Mouse (Mus musculus) limb, embryonic 12.5 days (tissue): ENCODE measurements around the gene Vac14. TPM values are rescaled to one million over a fixed set of nuclear protein-coding genes. Genes with fewer than 3 reads are reported as not detected.
A peak's percentile ranks its signal among the peaks of the same experiment; 100 is the strongest.

ENCODE experiments used
- ATAC-seq: fragments of 200-750 bp; cut with Nextera tagmentation; 2 replicates; pipeline ENCODE4 v1.8.0; 2017; ENCODE audit warnings: low read depth, moderate TSS enrichment; ENCODE audit not compliant: insufficient number of reproducible peaks, insufficient read depth, low FRiP score, low TSS enrichment
- H3K27ac ChIP-seq: fragments of 300-500 bp; sonication (generic); 2 replicates; pipeline ENCODE4 v1.5.1; 2016; ENCODE audit warnings: mild to moderate bottlenecking, moderate library complexity
- H3K27me3 ChIP-seq: fragments of 300-500 bp; sonication (generic); 2 replicates; pipeline ENCODE4 v1.6.1; 2016; ENCODE audit warnings: mild to moderate bottlenecking, moderate library complexity
- H3K36me3 ChIP-seq: fragments of 300-500 bp; sonication (generic); 2 replicates; pipeline ENCODE4 v1.6.1; 2016; ENCODE audit warnings: mild to moderate bottlenecking, moderate library complexity
- H3K4me1 ChIP-seq: fragments of 300-500 bp; sonication (generic); replicated peaks from 2 replicates; pipeline ENCODE4 v1.6.1; 2016
- H3K4me2 ChIP-seq: fragments of 300-500 bp; sonication (generic); 2 replicates; pipeline ENCODE4 v1.6.1; 2016; ENCODE audit warnings: mild to moderate bottlenecking, moderate library complexity
- H3K4me3 ChIP-seq: fragments of 300-500 bp; sonication (generic); replicated peaks from 2 replicates; pipeline ENCODE4 v1.5.1; 2016; ENCODE audit warnings: mild to moderate bottlenecking
- H3K9ac ChIP-seq: fragments of 300-500 bp; sonication (generic); replicated peaks from 2 replicates; pipeline ENCODE4 v1.6.1; 2016; ENCODE audit warnings: mild to moderate bottlenecking, moderate library complexity
- H3K9me3 ChIP-seq: fragments of 300-500 bp; sonication (generic); 2 replicates; pipeline ENCODE4 v1.6.1; 2016; ENCODE audit warnings: mild to moderate bottlenecking, moderate library complexity
- WGBS: fragments of 180-500 bp; shearing (Covaris S2); methylation state at CpG from one replicate; pipeline ENCODE4 v1.1.7; 2016; 5-methylcytosine and 5-hydroxymethylcytosine counted together
- polyA plus RNA-seq: library from polyadenylated mRNA; unstranded; fragments of >200 nt; fragmentation: Nextera tagmentation; extraction: Ambion mirVana; gene quantifications from 2 replicates; pipeline ENCODE4 v1.2.1, GENCODE M21; 2016

Vac14 gene
- polyA plus RNA-seq, 1 experiment from 2014 or later, result 23.3 TPM

GRCm38 (mm10) chr8:110705391-110706287, 87.3 kb downstream of the Vac14 start:
- 74% methylated on average over 14 of the region's 14 CpGs for WGBS
- no peak for ATAC-seq
- no peak overlapping the region for H3K4me3 ChIP-seq

GRCm38 (mm10) chr8:110706288-110706870, 88.0 kb downstream of the Vac14 start:
- Histone ChIP-seq H3K9me3 (no peaks in the 10 kb centered on the region), H3K4me3 (no peak overlapping the region), H3K27ac (no peak overlapping the region), H3K4me2 (no peak overlapping the region), H3K27me3 (no peaks in the 10 kb centered on the region), H3K9ac (no peak overlapping the region), H3K36me3 (peaks cover 30% of the 10 kb centered on the region), H3K4me1 (peaks cover 36% of the 10 kb centered on the region)
- WGBS, result 87% methylated on average over 3 of the region's 3 CpGs
- no peak for ATAC-seq

More at GRCm38 (mm10) chr8:110705391-110706287, 87.3 kb downstream of the Vac14 start:
- Histone ChIP-seq H3K27me3 (no peaks in the 10 kb centered on the region), H3K4me2 (no peak overlapping the region), H3K36me3 (peaks cover 28% of the 10 kb centered on the region), H3K4me1 (peaks cover 28% of the 10 kb centered on the region), H3K9me3 (no peaks in the 10 kb centered on the region), H3K9ac (no peak overlapping the region), H3K27ac (0 out of 2 replicates have a peak overlapping the region, but pooled peaks have one; percentile 3)

- peaks cover 51% of the 10 kb centered on the region for H3K36me3 ChIP-seq
- no peak overlapping the region for H3K4me2 ChIP-seq
- peaks cover 29% of the 10 kb centered on the region for H3K4me1 ChIP-seq
- no peaks in the 10 kb centered on the region for H3K27me3 ChIP-seq
- no peak overlapping the region for H3K4me3 ChIP-seq
- no peak overlapping the region for H3K27ac ChIP-seq
- 87% methylated on average over 11 of the region's 11 CpGs for WGBS
- H3K9me3 ChIP-seq, result no peaks in the 10 kb centered on the region
- no peak overlapping the region for H3K9ac ChIP-seq
- ATAC-seq, result no peak
These were observed 90.0 kb downstream of the Vac14 start for GRCm38 (mm10) chr8:110708429-110708828.

- Histone ChIP-seq H3K36me3 (peaks cover 61% of the 10 kb centered on the region), H3K4me2 (no peak overlapping the region), H3K9me3 (no peaks in the 10 kb centered on the region), H3K27ac (no peak overlapping the region), H3K27me3 (no peaks in the 10 kb centered on the region), H3K4me1 (peaks cover 21% of the 10 kb centered on the region), H3K9ac (no peak overlapping the region), H3K4me3 (no peak overlapping the region)
- ATAC-seq, result no peak
- 53% methylated on average over 3 of the region's 3 CpGs for WGBS
These were observed 92.2 kb downstream of the Vac14 start for GRCm38 (mm10) chr8:110710593-110710992.

- H3K27me3 ChIP-seq, result no peaks in the 10 kb centered on the region
- no peaks in the 10 kb centered on the region for H3K9me3 ChIP-seq
- no peak overlapping the region for H3K4me3 ChIP-seq
- 74% methylated on average over 13 of the region's 13 CpGs for WGBS
- no peak overlapping the region for H3K9ac ChIP-seq
- 0 out of 2 replicates have a peak overlapping the region, but pooled peaks have one; percentile 35 for H3K27ac ChIP-seq
- peaks cover 21% of the 10 kb centered on the region for H3K4me1 ChIP-seq
- ATAC-seq, result no peak
- H3K4me2 ChIP-seq, result no peak overlapping the region
- peaks cover 57% of the 10 kb centered on the region for H3K36me3 ChIP-seq
These were observed 93.0 kb downstream of the Vac14 start for GRCm38 (mm10) chr8:110711271-110711934.

- Histone ChIP-seq H3K9me3 (no peaks in the 10 kb centered on the region), H3K4me1 (peaks cover 36% of the 10 kb centered on the region), H3K27ac (no peak overlapping the region), H3K36me3 (peaks cover 55% of the 10 kb centered on the region), H3K27me3 (no peaks in the 10 kb centered on the region), H3K9ac (no peak overlapping the region), H3K4me2 (no peak overlapping the region), H3K4me3 (no peak overlapping the region)
- ATAC-seq, result no peak
- 88% methylated on average over 7 of the region's 7 CpGs for WGBS
These were observed 94.7 kb downstream of the Vac14 start for GRCm38 (mm10) chr8:110713073-110713472.

- H3K4me2 ChIP-seq, result no peak overlapping the region
- peaks cover 55% of the 10 kb centered on the region for H3K4me1 ChIP-seq
- peak overlapping the region; percentile 77 for H3K27ac ChIP-seq
- no peak overlapping the region for H3K9ac ChIP-seq
- no peaks in the 10 kb centered on the region for H3K27me3 ChIP-seq
- no peak overlapping the region for H3K4me3 ChIP-seq
- WGBS, result 79% methylated on average over 15 of the region's 15 CpGs
- no peaks in the 10 kb centered on the region for H3K9me3 ChIP-seq
- H3K36me3 ChIP-seq, result peaks cover 45% of the 10 kb centered on the region
- ATAC-seq, result no peak
These were observed 96.6 kb downstream of the Vac14 start for GRCm38 (mm10) chr8:110714827-110715519.

GRCm38 (mm10) chr8:110716075-110716474, 97.7 kb downstream of the Vac14 start:
- H3K4me3 ChIP-seq, result no peak overlapping the region
- H3K4me2 ChIP-seq, result no peak overlapping the region
- H3K27ac ChIP-seq, result peak overlapping the region; percentile 77
- no peaks in the 10 kb centered on the region for H3K27me3 ChIP-seq
- WGBS, result 85% methylated on average over 4 of the region's 4 CpGs
- ATAC-seq, result no peak
- no peak overlapping the region for H3K9ac ChIP-seq
- peaks cover 55% of the 10 kb centered on the region for H3K4me1 ChIP-seq
- peaks cover 34% of the 10 kb centered on the region for H3K36me3 ChIP-seq
- H3K9me3 ChIP-seq, result no peaks in the 10 kb centered on the region

GRCm38 (mm10) chr8:110717131-110717530, 98.7 kb downstream of the Vac14 start:
- no peak for ATAC-seq
- Histone ChIP-seq H3K9me3 (no peaks in the 10 kb centered on the region), H3K4me1 (peaks cover 49% of the 10 kb centered on the region), H3K4me3 (no peak overlapping the region), H3K27me3 (no peaks in the 10 kb centered on the region), H3K9ac (no peak overlapping the region; the same call in 1 of the 2 replicates), H3K27ac (peak overlapping the region; percentile 77), H3K36me3 (peaks cover 23% of the 10 kb centered on the region), H3K4me2 (no peak overlapping the region)
- WGBS, result 34% methylated on average over 7 of the region's 7 CpGs

GRCm38 (mm10) chr8:110718209-110718968, 100.0 kb downstream of the Vac14 start:
- ATAC-seq, result no peak
- Histone ChIP-seq H3K9ac (0 out of 2 replicates have a peak overlapping the region, but pooled peaks have one; percentile 12), H3K4me2 (no peak overlapping the region), H3K27me3 (no peaks in the 10 kb centered on the region), H3K4me1 (peaks cover 58% of the 10 kb centered on the region), H3K36me3 (peaks cover 12% of the 10 kb centered on the region), H3K4me3 (no peak overlapping the region), H3K9me3 (no peaks in the 10 kb centered on the region), H3K27ac (peak overlapping the region; percentile 92)
- 83% methylated on average over 8 of the region's 8 CpGs for WGBS
